In genomic region chr4:132894402-132894801, GRCm38 (mm10) we compare ENCODE assay signal across 16 mouse cellular contexts. TPM values are rescaled to one million over a fixed set of nuclear protein-coding genes. Genes with fewer than 3 reads are reported as not detected.
DNase-seq lines count a peak whose midpoint lies in the region; ATAC-seq and TF ChIP-seq lines count a peak whose summit lies in the region.
"Had no signal": no experiment of that assay in that cellular context is flagged by ENCODE, and none has a peak within 500 bp of the region (broad histone marks: within the 10 kb centered on the region; RNA-seq: fewer than 3 reads in every experiment).

No protein-coding gene starts in this region.

- 5% methylated on average over 7 of the region's 7 CpGs for WGBS in forebrain, postnatal 0 days
- 6% methylated on average over 7 of the region's 7 CpGs for WGBS in forebrain, embryonic 15.5 days
- WGBS in midbrain, embryonic 15.5 days, result 3% methylated on average over 7 of the region's 7 CpGs
- 29% methylated on average over 7 of the region's 7 CpGs for WGBS in kidney, embryonic 15.5 days

- peak overlapping the region; percentile 50; the same call in 1 of the 2 replicates for H3K27ac ChIP-seq in forebrain, postnatal 0 days (ENCODE audit: low read depth, low read length)
- H3K27ac ChIP-seq in forebrain, embryonic 15.5 days (replicated peaks), result no peak overlapping the region
- H3K27ac ChIP-seq in midbrain, embryonic 15.5 days, result peak overlapping the region; percentile 78
- no peak overlapping the region for H3K27ac ChIP-seq in kidney, embryonic 15.5 days
- H3K27ac ChIP-seq: embryonic facial prominence, embryonic 15.5 days; forebrain, embryonic 12.5 days; limb, embryonic 12.5 days had no signal

- ATAC-seq in forebrain, postnatal 0 days, result no peak
- no peak for ATAC-seq in forebrain, embryonic 15.5 days (replicated peaks)
- peak; percentile 50; the same call in 1 of the 2 replicates for ATAC-seq in midbrain, embryonic 15.5 days (replicated peaks)
- no peak for ATAC-seq in kidney, embryonic 15.5 days (replicated peaks; ENCODE audit: low FRiP score)
- ATAC-seq: inflammation-experienced regulatory T-cells, adult 6 months had no signal

- intact Hi-C loops in left cerebral cortex, postnatal 36 days (cut with DNase I), result no loop called here

- no peak for TF ChIP-seq CTCF in forebrain, postnatal 0 days (IDR thresholded peaks at IDR 0.05; ENCODE audit: low read depth)

- no peaks in the 10 kb centered on the region for H3K27me3 ChIP-seq in forebrain, postnatal 0 days (ENCODE audit: insufficient read depth, low read length)
- H3K27me3 ChIP-seq in forebrain, embryonic 15.5 days, result no peaks in the 10 kb centered on the region
- no peaks in the 10 kb centered on the region for H3K27me3 ChIP-seq in midbrain, embryonic 15.5 days (replicated peaks)
- peaks cover 6% of the 10 kb centered on the region; the same call in 1 of the 2 replicates for H3K27me3 ChIP-seq in kidney, embryonic 15.5 days
- H3K27me3 ChIP-seq: embryonic facial prominence, embryonic 15.5 days had no signal

- 0 out of 2 replicates have a peak, but pooled peaks cover 4% of the 10 kb centered on the region for H3K4me1 ChIP-seq in forebrain, postnatal 0 days (ENCODE audit: insufficient read depth)
- no peaks in the 10 kb centered on the region for H3K4me1 ChIP-seq in forebrain, embryonic 15.5 days
- H3K4me1 ChIP-seq in midbrain, embryonic 15.5 days, result peaks cover 20% of the 10 kb centered on the region
- no peaks in the 10 kb centered on the region for H3K4me1 ChIP-seq in kidney, embryonic 15.5 days
- H3K4me1 ChIP-seq: embryonic facial prominence, embryonic 15.5 days; limb, embryonic 12.5 days had no signal

- peak; percentile 30 for DNase-seq in forebrain, postnatal 0 days
- peak; percentile 18 to 34 for DNase-seq in left cerebral cortex, adult 8-10 months (ENCODE audit: low spot score in 2 of 2)
- no peak for DNase-seq in left cerebral cortex, postnatal 36 days (ENCODE audit: low spot score in 2 of 2)
- DNase-seq in brain, adult 2 months (ENCODE audit: low read depth, low spot score), result peak; percentile 78
- no peak for DNase-seq in spleen, postnatal 36 days (ENCODE audit: low spot score in 2 of 2)
- DNase-seq: cerebellum, adult 11-12 months; heart, postnatal 36 days; thymus, adult 2 months had no signal

- H3K4me2 ChIP-seq in forebrain, postnatal 0 days (ENCODE audit: low read depth), result 0 out of 2 replicates have a peak overlapping the region, but pooled peaks have one; percentile 10
- H3K4me2 ChIP-seq in forebrain, embryonic 15.5 days (replicated peaks), result no peak overlapping the region
- H3K4me2 ChIP-seq in midbrain, embryonic 15.5 days, result peak overlapping the region; percentile 13; the same call in 1 of the 2 replicates
- H3K4me2 ChIP-seq in kidney, embryonic 15.5 days, result no peak overlapping the region
- H3K4me2 ChIP-seq: embryonic facial prominence, embryonic 15.5 days; forebrain, embryonic 12.5 days; heart, embryonic 12.5 days; limb, embryonic 12.5 days had no signal

- no peaks in the 10 kb centered on the region for H3K9me3 ChIP-seq in forebrain, postnatal 0 days (ENCODE audit: low read length)
- no peaks in the 10 kb centered on the region for H3K9me3 ChIP-seq in forebrain, embryonic 15.5 days
- H3K9me3 ChIP-seq in midbrain, embryonic 15.5 days, result no peaks in the 10 kb centered on the region
- H3K9me3 ChIP-seq in kidney, embryonic 15.5 days (replicated peaks), result no peaks in the 10 kb centered on the region
- H3K9me3 ChIP-seq: embryonic facial prominence, embryonic 15.5 days; forebrain, embryonic 12.5 days; heart, embryonic 12.5 days; limb, embryonic 12.5 days had no signal

- no peak overlapping the region for H3K9ac ChIP-seq in forebrain, postnatal 0 days
- H3K9ac ChIP-seq in forebrain, embryonic 15.5 days (replicated peaks), result no peak overlapping the region
- H3K9ac ChIP-seq in midbrain, embryonic 15.5 days, result no peak overlapping the region
- no peak overlapping the region for H3K9ac ChIP-seq in kidney, embryonic 15.5 days
- H3K9ac ChIP-seq: embryonic facial prominence, embryonic 15.5 days; forebrain, embryonic 12.5 days; heart, embryonic 12.5 days; limb, embryonic 12.5 days had no signal

- H3K36me3 ChIP-seq in forebrain, postnatal 0 days (ENCODE audit: insufficient read depth), result no peaks in the 10 kb centered on the region
- no peaks in the 10 kb centered on the region for H3K36me3 ChIP-seq in forebrain, embryonic 15.5 days
- H3K36me3 ChIP-seq in midbrain, embryonic 15.5 days (replicated peaks), result no peaks in the 10 kb centered on the region
- H3K36me3 ChIP-seq in kidney, embryonic 15.5 days, result no peaks in the 10 kb centered on the region
- H3K36me3 ChIP-seq: embryonic facial prominence, embryonic 15.5 days; forebrain, embryonic 12.5 days; heart, embryonic 12.5 days; limb, embryonic 12.5 days had no signal

- H3K4me3 ChIP-seq in forebrain, postnatal 0 days (ENCODE audit: low read depth, low read length), result no peak overlapping the region
- H3K4me3 ChIP-seq in forebrain, embryonic 15.5 days, result no peak overlapping the region
- no peak overlapping the region for H3K4me3 ChIP-seq in midbrain, embryonic 15.5 days
- H3K4me3 ChIP-seq in kidney, embryonic 15.5 days (replicated peaks), result no peak overlapping the region
- H3K4me3 ChIP-seq: embryonic facial prominence, embryonic 15.5 days; forebrain, embryonic 12.5 days; heart, embryonic 12.5 days; limb, embryonic 12.5 days had no signal

RNA-seq across cellular contexts. Expression of gene Stx12, which starts 10.1 kb away (rescaled TPM):
- total RNA-seq in forebrain, postnatal 0 days (2014; rRNA removed), result 168 and 180 TPM in 2 replicates
- polyA plus RNA-seq in forebrain, postnatal 0 days (2015; fragmentation: Nextera tagmentation; extraction: Ambion mirVana), result 163 and 170 TPM in 2 replicates
- 146 and 158 TPM in 2 replicates for polyA plus RNA-seq in forebrain, embryonic 15.5 days (2015; fragmentation: Nextera tagmentation; extraction: Ambion mirVana)
- total RNA-seq in left cerebral cortex, adult 8-10 months (2022), result 100 to 1,000 TPM in 1 of 4 experiments, 10 to 100 TPM in 3; 97.6 to 103 (median 98.8) TPM
- total RNA-seq in left cerebral cortex, postnatal 36 days (2021), result 100 to 1,000 TPM in 1 of 2 experiments, 10 to 100 TPM in 1; 96.5 to 101 TPM
- polyA plus RNA-seq in midbrain, embryonic 15.5 days (2015; fragmentation: Nextera tagmentation; extraction: Ambion mirVana), result 154 and 161 TPM in 2 replicates
- 55.9 and 57.7 TPM in 2 replicates for polyA plus RNA-seq in kidney, embryonic 15.5 days (2015; fragmentation: Nextera tagmentation; extraction: Ambion mirVana)

RNA-seq across cellular contexts. Expression of gene Fam76a, which starts 28.0 kb away (rescaled TPM):
- total RNA-seq in forebrain, postnatal 0 days (2014; rRNA removed), result 27.9 and 29.8 TPM in 2 replicates
- polyA plus RNA-seq in forebrain, postnatal 0 days (2015; fragmentation: Nextera tagmentation; extraction: Ambion mirVana), result 28.0 and 41.0 TPM in 2 replicates
- polyA plus RNA-seq in forebrain, embryonic 15.5 days (2015; fragmentation: Nextera tagmentation; extraction: Ambion mirVana), result 51.2 and 52.4 TPM in 2 replicates
- 10 to 100 TPM; 46.4 to 64.0 (median 61.0) TPM for total RNA-seq in left cerebral cortex, adult 8-10 months (2022)
- 10 to 100 TPM; 49.9 to 57.7 TPM for total RNA-seq in left cerebral cortex, postnatal 36 days (2021)
- 44.6 and 45.6 TPM in 2 replicates for polyA plus RNA-seq in midbrain, embryonic 15.5 days (2015; fragmentation: Nextera tagmentation; extraction: Ambion mirVana)
- polyA plus RNA-seq in kidney, embryonic 15.5 days (2015; fragmentation: Nextera tagmentation; extraction: Ambion mirVana), result 35.1 and 35.8 TPM in 2 replicates

RNA-seq across cellular contexts. Expression of gene Ppp1r8, which starts 51.4 kb away (rescaled TPM):
- total RNA-seq in forebrain, postnatal 0 days (2014; rRNA removed), result 76.4 and 77.8 TPM in 2 replicates
- 42.7 and 47.7 TPM in 2 replicates for polyA plus RNA-seq in forebrain, postnatal 0 days (2015; fragmentation: Nextera tagmentation; extraction: Ambion mirVana)
- polyA plus RNA-seq in forebrain, embryonic 15.5 days (2015; fragmentation: Nextera tagmentation; extraction: Ambion mirVana), result 52.8 and 57.8 TPM in 2 replicates
- total RNA-seq in left cerebral cortex, adult 8-10 months (2022), result 10 to 100 TPM; 37.8 to 43.7 (median 42.0) TPM
- 10 to 100 TPM; 42.7 to 45.9 TPM for total RNA-seq in left cerebral cortex, postnatal 36 days (2021)
- polyA plus RNA-seq in midbrain, embryonic 15.5 days (2015; fragmentation: Nextera tagmentation; extraction: Ambion mirVana), result 52.8 and 59.9 TPM in 2 replicates
- 62.6 and 66.5 TPM in 2 replicates for polyA plus RNA-seq in kidney, embryonic 15.5 days (2015; fragmentation: Nextera tagmentation; extraction: Ambion mirVana)

Comparison
In these comparisons a context has a peak if more than half of its experiments do, and no peak if none do; other contexts are left out.
1. DNase-seq: peak in forebrain, postnatal 0 days (single experiment), left cerebral cortex, adult 8-10 months (2 of 2) and brain, adult 2 months (single experiment); none in left cerebral cortex, postnatal 36 days (0 of 2) and spleen, postnatal 36 days (0 of 2).
2. H3K27ac ChIP-seq: peak in forebrain, postnatal 0 days (single experiment) and midbrain, embryonic 15.5 days (single experiment); none in forebrain, embryonic 15.5 days (single experiment) and kidney, embryonic 15.5 days (single experiment).
3. H3K4me2 ChIP-seq: peak in forebrain, postnatal 0 days (single experiment) and midbrain, embryonic 15.5 days (single experiment); none in forebrain, embryonic 15.5 days (single experiment) and kidney, embryonic 15.5 days (single experiment).